Mouse (Mus musculus): ENCODE measurements around the gene 4921536K21Rik.

- TF ChIP-seq POLR2A (IDR thresholded peaks at IDR 0.05; ENCODE audit: control insufficient read depth, low read depth, low read length) (no peak), CTCF (IDR thresholded peaks at IDR 0.05; ENCODE audit: control insufficient read depth, insufficient read depth, insufficient replicate concordance, low read depth, low read length) (no peak)
Observed at GRCm38 (mm10) chr11:3935135-3935534, 40.2 kb upstream of the 4921536K21Rik start.

Data from testis, adult 2 months (tissue).